Mouse (Mus musculus) heart, postnatal 4 days (tissue): ENCODE measurements at regions not wholly inside any gene's neighbourhood (a gene's known extent, or its start where the extent isn't known, plus 50 kb on each side); places are given as distances from the start of the nearest gene placed in this dataset.
"Not testable (repeated sequence)": the region's sequence is repeated elsewhere in the genome, so short reads cannot be mapped to it uniquely, and the experiment has no call there.

Source experiments
- DNase-seq: peaks from one replicate; pipeline ENCODE4 v3.0.0; 2021

GRCm38 (mm10) chr12:113597163-113597562 is 53.5 kb downstream of the Adam6a start:
- not testable (repeated sequence) for DNase-seq

- DNase-seq: peak; percentile 19
These were observed 67.2 kb downstream of the Adam6a start for GRCm38 (mm10) chr12:113610924-113611323.

GRCm38 (mm10) chr12:113625221-113625620 is 81.5 kb downstream of the Adam6a start:
- DNase-seq: not testable (repeated sequence)

GRCm38 (mm10) chr12:113630803-113631202 is 87.1 kb downstream of the Adam6a start:
- not testable (repeated sequence) for DNase-seq
